Mouse (Mus musculus) embryonic fibroblast, embryonic 13.5 days (primary cell): ENCODE measurements at regions not wholly inside any gene's neighbourhood (a gene's known extent, or its start where the extent isn't known, plus 50 kb on each side); places are given as distances from the start of the nearest gene placed in this dataset.

Experiments used
- CTCF ChIP-seq: IDR thresholded peaks from 2 replicates; pipeline ENCODE4 v1.5.1; 2011; ENCODE audit warnings: mild to moderate bottlenecking, control low read depth, low read length, moderate library complexity, borderline replicate concordance; ENCODE audit not compliant: insufficient read depth
- POLR2A ChIP-seq: IDR thresholded peaks from 2 replicates; pipeline ENCODE4 v1.6.1; 2011; ENCODE audit warnings: low read depth, mild to moderate bottlenecking, control low read depth, low read length, moderate library complexity

- TF ChIP-seq CTCF (no peak), POLR2A (no peak)
Observed at GRCm38 (mm10) chr16:95923991-95924390, 66.8 kb downstream of the Psmg1 start.
